Mouse (Mus musculus): ENCODE data around the gene Gpc3.
"Not testable (repeated sequence)": the region's sequence is repeated elsewhere in the genome, so short reads cannot be mapped to it uniquely, and the experiment has no call there.

The Gpc3 gene

DNA sequence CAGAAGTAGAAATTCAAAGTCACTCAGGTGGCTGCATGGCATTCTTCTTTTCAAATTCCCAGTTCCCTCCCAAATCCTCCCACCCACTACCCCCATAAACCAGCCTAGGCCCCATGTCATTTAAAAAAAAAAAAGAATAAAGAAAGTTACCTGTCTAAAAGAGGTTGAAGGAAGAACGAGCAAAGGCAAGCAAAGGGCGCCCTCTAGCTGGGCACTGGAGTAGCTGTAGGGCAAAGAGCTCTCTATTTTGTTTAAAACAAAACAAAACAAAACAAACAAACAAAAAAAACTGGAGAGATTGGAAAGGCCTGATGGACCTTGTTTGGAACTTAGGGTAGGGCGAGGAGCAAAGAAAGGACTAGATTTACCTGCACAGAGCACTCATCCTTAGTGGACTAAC is 238.6 kb downstream of the Gpc3 start:
- DNase-seq = no peak

DNA sequence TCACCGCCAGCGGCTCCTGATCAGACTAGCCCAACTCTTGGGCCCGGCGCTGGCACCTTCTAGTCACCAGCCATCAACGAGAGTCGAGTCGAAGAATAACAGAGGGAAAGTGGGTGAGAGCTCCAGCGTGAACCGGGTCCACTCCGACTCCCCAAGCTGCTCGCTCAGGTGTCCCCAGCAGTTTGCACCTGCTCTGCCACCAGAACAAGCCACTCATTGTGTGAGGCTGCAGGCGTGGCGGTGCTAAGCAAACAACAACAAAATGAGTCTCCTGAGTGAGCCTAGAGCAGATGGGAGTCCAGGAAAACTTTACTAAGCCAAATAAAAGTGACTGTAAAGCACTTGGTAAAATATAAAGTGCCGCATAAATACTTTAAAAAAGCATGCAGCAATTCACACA is 239.5 kb downstream of the Gpc3 start:
- no peak for DNase-seq

- DNase-seq = no peak
Measured at GRCm38 (mm10) chrX:52372436-52372835, 241.3 kb downstream of the Gpc3 start.

GRCm38 (mm10) chrX:52369938-52370758 is 243.6 kb downstream of the Gpc3 start:
- DNase-seq = no peak

DNA sequence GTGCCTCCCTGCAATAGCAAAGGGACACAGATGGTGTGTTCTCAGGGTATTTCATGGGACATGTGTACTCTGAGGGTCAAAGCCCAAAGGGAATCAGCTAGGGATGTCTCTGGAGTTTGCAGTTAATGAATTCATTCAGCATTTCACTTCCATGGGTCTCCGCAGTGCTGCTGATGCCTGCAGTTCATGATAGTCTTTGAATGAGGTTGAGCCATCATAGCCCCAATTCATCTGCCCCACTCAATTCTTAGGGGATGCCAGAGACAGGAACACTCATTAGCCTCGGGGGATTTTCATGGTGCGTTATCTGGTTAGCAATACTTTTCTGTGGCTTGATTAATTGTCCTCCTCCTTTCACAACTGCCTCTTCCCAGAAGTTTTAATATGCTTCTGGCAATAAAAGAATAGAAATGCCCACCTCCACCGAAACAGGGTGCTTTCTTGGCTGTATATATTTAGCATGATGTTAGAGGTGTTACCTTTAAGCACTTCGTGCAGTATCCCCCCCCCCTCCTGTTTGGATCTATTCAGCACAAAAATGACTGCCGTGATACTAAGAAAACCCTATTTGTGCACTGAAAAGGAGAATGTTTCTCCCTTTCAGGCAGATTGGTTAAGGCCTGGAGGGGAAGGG is 244.3 kb downstream of the Gpc3 start:
- no peak for DNase-seq

DNA sequence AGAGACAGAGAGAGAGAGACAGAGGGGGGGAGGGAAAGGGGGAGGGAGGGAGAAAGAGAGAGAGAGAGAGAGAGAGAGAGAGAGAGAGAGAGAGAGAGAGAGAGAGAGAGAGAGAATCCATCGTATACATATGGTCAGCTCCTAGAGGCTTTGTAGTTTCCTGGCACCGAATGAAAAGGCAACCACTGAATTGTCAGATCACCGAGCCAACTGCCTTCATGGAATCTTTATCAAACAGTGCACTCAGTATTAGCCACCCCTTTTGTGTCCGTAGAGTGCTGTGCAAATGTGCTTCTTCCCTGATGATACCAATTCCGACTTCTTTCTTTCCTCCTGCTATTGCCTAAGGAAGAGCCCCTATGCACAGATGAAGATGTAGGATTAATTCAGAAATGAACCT is 246.9 kb downstream of the Gpc3 start:
- no peak for DNase-seq

DNA sequence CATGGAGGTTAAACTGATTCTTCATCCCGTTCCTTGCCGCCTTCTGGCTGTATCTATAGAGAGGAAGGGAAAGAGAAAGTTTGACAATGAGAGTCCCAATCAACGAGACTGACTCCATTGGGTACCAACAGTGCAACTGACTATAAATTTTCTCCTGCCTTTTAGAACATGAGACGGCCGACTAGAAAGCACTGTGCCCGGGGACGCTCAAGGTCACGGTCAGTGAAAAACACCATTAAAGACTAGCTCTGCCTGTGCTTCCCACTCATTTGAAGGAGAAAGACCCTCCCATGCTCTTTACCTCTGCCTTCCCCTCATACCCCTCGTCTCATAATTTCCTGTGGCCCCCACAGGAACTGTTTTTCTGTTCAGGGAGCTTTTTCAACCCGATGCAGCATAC is 248.0 kb downstream of the Gpc3 start:
- DNase-seq = no peak

DNA sequence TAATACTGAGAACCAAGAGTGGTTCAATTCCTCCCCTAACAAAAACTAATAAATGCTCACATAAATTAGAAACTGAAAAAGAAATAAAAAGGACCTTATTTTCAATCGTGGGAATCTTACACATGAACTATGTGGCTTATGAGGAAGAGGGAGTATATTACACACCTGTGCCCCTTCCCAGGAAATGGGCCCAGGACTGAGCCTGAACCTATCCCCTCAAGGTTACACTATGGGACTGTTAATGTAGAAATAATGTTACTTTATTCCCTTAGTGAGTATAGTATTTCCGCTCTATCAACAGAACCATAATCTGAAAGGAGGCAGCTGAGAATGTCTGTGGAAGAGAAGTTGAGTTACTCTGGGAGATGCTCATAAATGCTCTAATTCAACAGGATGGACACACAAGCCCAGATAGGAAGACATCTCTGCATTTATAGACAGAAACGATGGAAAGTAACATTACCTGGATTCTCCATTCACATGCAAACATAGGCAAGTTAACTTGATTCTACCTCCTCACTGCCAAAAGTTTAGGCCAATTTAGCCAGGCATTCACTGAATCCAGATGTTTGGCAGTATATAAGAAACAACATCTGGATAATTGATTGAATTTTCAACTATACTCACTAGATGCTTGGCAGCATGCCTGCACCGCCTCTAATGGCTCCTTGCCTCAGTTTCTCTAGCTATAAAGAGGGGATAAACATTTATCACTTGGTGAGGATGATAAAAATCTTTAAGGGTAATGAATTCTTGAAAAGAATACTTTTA is 251.3 kb downstream of the Gpc3 start:
- no peak for DNase-seq

DNA sequence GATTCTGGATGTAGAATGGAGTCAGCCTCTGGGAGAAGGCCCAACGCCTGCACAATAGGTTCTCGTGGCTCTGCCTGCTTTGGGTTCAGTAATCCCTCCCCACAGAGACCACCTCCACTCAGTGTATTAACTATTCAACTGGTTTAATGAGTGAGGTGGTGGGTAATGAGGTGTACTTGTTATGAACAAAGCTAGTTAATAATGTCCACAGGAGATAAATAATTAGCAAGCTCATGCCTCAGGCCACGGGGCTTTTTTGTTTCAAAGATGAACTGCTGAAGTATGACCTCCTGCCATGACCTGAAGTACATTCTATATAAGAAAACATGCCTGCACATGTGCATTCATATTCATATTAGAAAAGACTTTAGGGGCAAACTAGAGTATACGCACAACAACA is 260.8 kb downstream of the Gpc3 start:
- DNase-seq = no peak

- DNase-seq = not testable (repeated sequence)
Measured at GRCm38 (mm10) chrX:52350631-52351030, 263.1 kb downstream of the Gpc3 start.

DNA sequence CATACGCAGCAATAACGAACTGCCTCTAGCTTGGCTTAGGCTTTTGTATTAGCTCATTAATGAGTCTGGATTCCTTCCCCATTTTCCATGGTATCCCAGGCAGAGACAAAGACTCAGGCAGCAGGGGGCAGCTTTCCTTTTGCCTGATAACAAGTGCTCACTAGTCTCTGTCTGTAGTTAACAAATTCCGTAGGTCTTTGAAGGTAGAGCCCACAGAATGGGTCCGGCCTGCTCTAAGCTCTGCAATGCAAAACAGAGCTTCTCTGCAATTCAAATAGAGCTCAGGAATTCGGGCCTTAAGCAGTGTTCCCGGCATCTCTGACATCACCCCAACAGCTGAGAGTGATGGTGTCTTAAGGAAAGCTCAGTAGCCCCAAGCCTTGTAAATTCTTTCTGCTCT is 265.0 kb downstream of the Gpc3 start:
- no peak for DNase-seq

GRCm38 (mm10) chrX:52344018-52344417 is 269.7 kb downstream of the Gpc3 start:
- no peak for DNase-seq

GRCm38 (mm10) chrX:52340251-52340650 is 273.5 kb downstream of the Gpc3 start:
- DNase-seq = no peak

DNA sequence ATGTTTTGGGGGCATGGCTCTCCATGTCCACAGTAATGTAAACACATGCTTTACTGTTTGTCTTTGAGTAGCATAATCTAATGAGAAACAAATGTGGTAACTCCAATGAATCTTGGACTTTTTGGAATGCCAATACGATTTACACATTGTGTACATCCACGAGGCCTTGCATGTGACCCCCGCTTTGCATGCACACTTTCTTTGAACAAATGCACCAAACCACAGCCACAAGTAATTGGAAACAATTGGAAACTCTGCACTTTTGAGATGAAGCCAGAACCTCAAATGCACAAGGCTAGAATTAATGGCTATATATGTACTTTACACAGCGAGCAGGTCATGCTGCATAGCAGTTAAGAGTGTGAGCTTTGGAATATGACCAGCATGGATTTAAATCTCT is 292.0 kb downstream of the Gpc3 start:
- DNase-seq = no peak

DNA sequence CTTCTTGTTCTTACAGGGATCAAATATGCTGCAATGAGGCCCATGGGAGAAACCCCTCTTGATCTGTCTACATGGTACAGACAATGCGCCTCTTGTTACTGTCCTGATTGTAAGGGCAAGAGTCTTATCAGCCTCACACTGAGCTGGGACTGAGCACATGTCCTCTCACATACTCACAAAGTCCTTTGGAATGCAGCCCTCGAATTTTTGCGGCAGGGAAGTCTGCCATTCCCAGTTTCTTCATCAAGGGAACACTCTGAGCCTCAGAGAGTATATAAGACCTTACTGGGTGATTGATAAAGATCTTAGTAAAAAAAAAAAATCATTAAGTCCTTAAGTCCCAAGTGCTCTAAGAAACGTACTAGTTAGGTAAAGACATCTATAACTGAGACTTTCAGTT is 293.1 kb downstream of the Gpc3 start:
- DNase-seq = no peak

DNA sequence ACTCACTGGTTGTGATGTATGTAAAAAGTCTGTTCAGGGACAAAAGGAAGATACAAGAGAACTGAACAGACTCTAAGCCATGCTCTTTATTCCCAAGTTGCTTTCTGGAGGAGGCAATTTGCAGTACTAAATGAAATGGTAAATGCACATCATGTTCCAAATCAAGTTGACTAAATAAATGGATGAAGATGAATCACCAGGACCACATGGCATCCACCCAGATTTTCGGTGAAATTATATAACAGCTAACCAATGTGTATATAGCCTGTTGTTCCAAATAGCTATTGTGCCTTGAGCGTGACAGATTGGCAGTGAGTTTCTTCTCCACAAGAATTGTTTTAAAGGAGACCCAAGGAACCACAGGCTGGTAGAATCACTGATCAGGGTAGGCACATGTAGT is 302.8 kb downstream of the Gpc3 start:
- no peak for DNase-seq

DNA sequence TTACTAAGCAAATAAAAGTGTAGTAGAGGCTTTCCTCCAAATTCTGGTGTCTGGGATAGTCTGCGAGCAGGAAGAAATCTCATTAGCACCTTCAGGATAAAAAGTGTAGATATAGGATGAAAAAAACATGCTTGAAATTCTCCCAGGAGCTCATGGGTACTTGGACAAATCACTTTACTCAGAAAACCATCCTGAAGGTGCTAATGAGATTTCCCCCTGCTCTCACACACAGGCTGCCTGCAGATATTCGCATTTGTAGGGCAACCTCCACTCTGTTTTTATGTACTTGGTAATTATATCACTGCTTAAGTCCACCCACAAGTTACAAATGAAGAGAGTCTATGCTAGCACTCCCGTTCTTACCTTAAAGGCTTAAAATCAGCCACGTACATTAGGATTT is 308.5 kb downstream of the Gpc3 start:
- no peak for DNase-seq

GRCm38 (mm10) chrX:52288792-52289191 is 325.0 kb downstream of the Gpc3 start:
- DNase-seq = no peak

- DNase-seq = no peak
Measured at GRCm38 (mm10) chrX:52287944-52288343, 325.8 kb downstream of the Gpc3 start.

DNA sequence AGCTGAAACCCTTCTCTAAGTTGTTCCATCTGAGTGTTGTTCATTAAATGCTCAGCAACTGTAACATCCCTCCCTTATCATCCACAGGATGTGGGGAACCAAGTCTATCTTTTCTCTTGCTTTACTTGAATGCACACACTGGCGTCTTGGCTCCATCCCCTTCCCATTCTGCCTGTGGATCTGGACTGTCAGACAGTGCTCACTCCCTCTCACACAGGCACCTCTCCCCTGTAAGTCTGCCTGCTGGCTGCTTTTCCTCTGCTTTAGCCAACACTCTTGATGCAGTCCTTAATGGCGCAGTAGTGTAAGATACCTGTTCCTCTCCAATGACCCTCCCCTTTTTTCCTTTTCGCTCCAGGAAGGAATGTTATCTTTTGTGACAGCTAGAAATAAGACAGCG is 331.7 kb downstream of the Gpc3 start:
- DNase-seq = no peak

- no peak for DNase-seq
Measured at GRCm38 (mm10) chrX:52281103-52281900, 332.4 kb downstream of the Gpc3 start.

- DNase-seq = no peak
Measured at GRCm38 (mm10) chrX:52278687-52279359, 334.9 kb downstream of the Gpc3 start.
